ENCODE assay signal across 24 mouse cellular contexts in genomic region chr6:28854598-28854997, GRCm38 (mm10). TPM values are rescaled to one million over a fixed set of nuclear protein-coding genes. Genes with fewer than 3 reads are reported as not detected.
DNase-seq lines count a peak whose midpoint lies in the region; ATAC-seq and TF ChIP-seq lines count a peak whose summit lies in the region.
"Had no signal": no experiment of that assay in that cellular context is flagged by ENCODE, and none has a peak within 500 bp of the region (broad histone marks: within the 10 kb centered on the region; RNA-seq: fewer than 3 reads in every experiment).

No protein-coding gene starts in this region.

- no peak overlapping the region for H3K4me2 ChIP-seq in midbrain, embryonic 11.5 days
- no peak overlapping the region for H3K4me2 ChIP-seq in midbrain, embryonic 16.5 days (ENCODE audit: low read length)
- 0 out of 2 replicates have a peak overlapping the region, but pooled peaks have one; percentile 24 for H3K4me2 ChIP-seq in limb, embryonic 12.5 days
- no peak overlapping the region for H3K4me2 ChIP-seq in neural tube, embryonic 15.5 days
- H3K4me2 ChIP-seq: embryonic facial prominence, embryonic 12.5 days; heart, embryonic 15.5 days; liver, embryonic 11.5 days; stomach, embryonic 15.5 days had no signal

- no peak overlapping the region for H3K4me3 ChIP-seq in gastrocnemius, adult 2 months
- no peak overlapping the region for H3K4me3 ChIP-seq in midbrain, embryonic 11.5 days (ENCODE audit: low read depth, low read length)
- H3K4me3 ChIP-seq in midbrain, embryonic 16.5 days (ENCODE audit: low read depth, low read length): no peak overlapping the region
- H3K4me3 ChIP-seq in limb, embryonic 12.5 days (replicated peaks): no peak overlapping the region
- H3K4me3 ChIP-seq in neural tube, embryonic 15.5 days (replicated peaks): no peak overlapping the region
- H3K4me3 ChIP-seq: embryonic facial prominence, embryonic 12.5 days; heart, embryonic 15.5 days; stomach, embryonic 15.5 days had no signal

- intact Hi-C loops in gastrocnemius, adult 2 months (cut with DNase I): no loop called here

- DNase-seq in gastrocnemius, adult 2 months: no peak
- no peak for DNase-seq in gastrocnemius, postnatal 4 days (ENCODE audit: low spot score in 2 of 2)
- peak; percentile 76 for DNase-seq in midbrain, embryonic 11.5 days (ENCODE audit: low spot score, missing footprints)
- no peak for DNase-seq in adrenal gland, postnatal 25 days
- DNase-seq: adrenal gland, postnatal 36 days; B cell, adult 2 months; cerebellum, postnatal 14 days; heart, postnatal 4 days; layer of hippocampus, postnatal 36 days; lung, adult 18-20 months; lung, postnatal 14 days; right cerebral cortex, postnatal 14 days; spleen, adult 18-20 months; thymus, adult 18-20 months had no signal

- peaks cover 17% of the 10 kb centered on the region for H3K4me1 ChIP-seq in midbrain, embryonic 11.5 days (ENCODE audit: control insufficient read depth, insufficient read depth, low read length)
- H3K4me1 ChIP-seq in midbrain, embryonic 16.5 days (ENCODE audit: control insufficient read depth, insufficient read depth, low read length): peaks cover 24% of the 10 kb centered on the region
- H3K4me1 ChIP-seq in limb, embryonic 12.5 days (replicated peaks): peaks cover 46% of the 10 kb centered on the region
- H3K4me1 ChIP-seq in neural tube, embryonic 15.5 days: peaks cover 57% of the 10 kb centered on the region

- H3K9ac ChIP-seq in midbrain, embryonic 11.5 days (ENCODE audit: low read length): no peak overlapping the region
- H3K9ac ChIP-seq in midbrain, embryonic 16.5 days (ENCODE audit: low read depth, low read length): no peak overlapping the region
- no peak overlapping the region for H3K9ac ChIP-seq in limb, embryonic 12.5 days (replicated peaks)
- no peak overlapping the region for H3K9ac ChIP-seq in neural tube, embryonic 15.5 days (replicated peaks)
- H3K9ac ChIP-seq: embryonic facial prominence, embryonic 12.5 days; heart, embryonic 15.5 days; stomach, embryonic 15.5 days had no signal

- H3K9me3 ChIP-seq in midbrain, embryonic 11.5 days (ENCODE audit: control insufficient read depth, low read length): no peaks in the 10 kb centered on the region
- no peaks in the 10 kb centered on the region for H3K9me3 ChIP-seq in midbrain, embryonic 16.5 days (replicated peaks; ENCODE audit: control insufficient read depth, low read length, poor library complexity, severe bottlenecking)
- H3K9me3 ChIP-seq in limb, embryonic 12.5 days: no peaks in the 10 kb centered on the region
- no peaks in the 10 kb centered on the region for H3K9me3 ChIP-seq in neural tube, embryonic 15.5 days (replicated peaks)
- H3K9me3 ChIP-seq: embryonic facial prominence, embryonic 12.5 days; heart, embryonic 15.5 days; stomach, embryonic 15.5 days had no signal

- WGBS in midbrain, embryonic 11.5 days: 63% methylated on average over 8 of the region's 8 CpGs
- 52% methylated on average over 8 of the region's 8 CpGs for WGBS in midbrain, embryonic 16.5 days
- WGBS in limb, embryonic 12.5 days: 12% methylated on average over 8 of the region's 8 CpGs
- WGBS in neural tube, embryonic 15.5 days: 18% methylated on average over 8 of the region's 8 CpGs

- no peak for TF ChIP-seq CTCF in gastrocnemius, adult 2 months (IDR thresholded peaks at IDR 0.05)

- no peaks in the 10 kb centered on the region for H3K36me3 ChIP-seq in midbrain, embryonic 11.5 days (ENCODE audit: control insufficient read depth, insufficient read depth, low read length)
- H3K36me3 ChIP-seq in midbrain, embryonic 16.5 days (ENCODE audit: control insufficient read depth, insufficient read depth, low read length): no peaks in the 10 kb centered on the region
- H3K36me3 ChIP-seq in limb, embryonic 12.5 days: no peaks in the 10 kb centered on the region
- H3K36me3 ChIP-seq in neural tube, embryonic 15.5 days: no peaks in the 10 kb centered on the region
- H3K36me3 ChIP-seq: embryonic facial prominence, embryonic 12.5 days; heart, embryonic 15.5 days; stomach, embryonic 15.5 days had no signal

- no peak for ATAC-seq in midbrain, embryonic 11.5 days (ENCODE audit: low FRiP score)
- no peak; the same call in 1 of the 2 replicates for ATAC-seq in midbrain, embryonic 16.5 days
- no peak for ATAC-seq in limb, embryonic 12.5 days (ENCODE audit: insufficient number of reproducible peaks, insufficient read depth, low FRiP score, low TSS enrichment, low read depth)
- ATAC-seq in neural tube, embryonic 15.5 days (ENCODE audit: low FRiP score): peak; percentile 42; the same call in 1 of the 2 replicates
- ATAC-seq in erythroid progenitor cell, adult 5-6 weeks (replicated peaks; ENCODE audit: low FRiP score, poor library complexity, severe bottlenecking): no peak
- ATAC-seq: intestine, postnatal 0 days had no signal

- H3K27ac ChIP-seq in gastrocnemius, adult 2 months: 0 out of 2 replicates have a peak overlapping the region, but pooled peaks have one; percentile 46
- no peak overlapping the region for H3K27ac ChIP-seq in midbrain, embryonic 11.5 days (ENCODE audit: low read depth, low read length)
- no peak overlapping the region for H3K27ac ChIP-seq in midbrain, embryonic 16.5 days (ENCODE audit: low read length)
- H3K27ac ChIP-seq in limb, embryonic 12.5 days: peak overlapping the region; percentile 59; the same call in 1 of the 2 replicates
- peak overlapping the region; percentile 69; the same call in 1 of the 2 replicates for H3K27ac ChIP-seq in neural tube, embryonic 15.5 days (replicated peaks)
- H3K27ac ChIP-seq: heart, embryonic 15.5 days; kidney, postnatal 0 days; stomach, embryonic 15.5 days had no signal

- H3K27me3 ChIP-seq in midbrain, embryonic 11.5 days (ENCODE audit: control insufficient read depth, insufficient read depth, low read length): no peaks in the 10 kb centered on the region
- H3K27me3 ChIP-seq in midbrain, embryonic 16.5 days (ENCODE audit: control insufficient read depth, insufficient read depth, low read depth, low read length): no peaks in the 10 kb centered on the region
- no peaks in the 10 kb centered on the region for H3K27me3 ChIP-seq in limb, embryonic 12.5 days
- no peaks in the 10 kb centered on the region for H3K27me3 ChIP-seq in neural tube, embryonic 15.5 days (replicated peaks)
- H3K27me3 ChIP-seq: embryonic facial prominence, embryonic 12.5 days; heart, embryonic 15.5 days; stomach, embryonic 15.5 days had no signal

RNA-seq across cellular contexts. Expression of gene Lrrc4, which starts 23.1 kb away (rescaled TPM):
- total RNA-seq in gastrocnemius, adult 2 months (2021): under 1 TPM; 0.33 to 0.54 TPM
- 1 to 10 TPM; 1.3 to 1.6 TPM for total RNA-seq in gastrocnemius, postnatal 4 days (2021)
- 2.2 and 2.7 TPM in 2 replicates for polyA plus RNA-seq in midbrain, embryonic 11.5 days (2014; fragmentation: Nextera tagmentation; extraction: Ambion mirVana)
- polyA plus RNA-seq in midbrain, embryonic 16.5 days (2015; fragmentation: Nextera tagmentation; extraction: Ambion mirVana): 6.7 and 6.8 TPM in 2 replicates
- polyA plus RNA-seq in limb, embryonic 12.5 days (2016; fragmentation: Nextera tagmentation; extraction: Ambion mirVana): 0.41 and 0.50 TPM in 2 replicates
- polyA plus RNA-seq in neural tube, embryonic 15.5 days (2015; fragmentation: Nextera tagmentation; extraction: Ambion mirVana): 7.2 and 8.5 TPM in 2 replicates
- total RNA-seq in erythroid progenitor cell, adult 5-6 weeks (2015; ENCODE audit: low replicate concordance): not detected in 2 replicates
- total RNA-seq in erythroid progenitor cell, adult 5-6 weeks (2017; ENCODE audit: low replicate concordance): not detected in 2 replicates
- 3.5 and 3.7 TPM in 2 replicates for total RNA-seq in adrenal gland, postnatal 25 days (2021)

Comparison
In these comparisons a context has a peak if more than half of its experiments do, and no peak if none do; other contexts are left out.
1. H3K27ac ChIP-seq: peak in gastrocnemius, adult 2 months (single experiment), limb, embryonic 12.5 days (single experiment) and neural tube, embryonic 15.5 days (single experiment); none in midbrain, embryonic 11.5 days (single experiment) and midbrain, embryonic 16.5 days (single experiment).